Mouse (Mus musculus): ENCODE data around the gene 2610301B20Rik. TPM values are rescaled to one million over a fixed set of nuclear protein-coding genes. Genes with fewer than 3 reads are reported as not detected.
"Not testable (repeated sequence)": the region's sequence is repeated elsewhere in the genome, so short reads cannot be mapped to it uniquely, and the experiment has no call there.

Gene 2610301B20Rik
- 30.8 and 32.4 TPM in 2 replicates for polyA plus RNA-seq (2016; fragmentation: Nextera tagmentation; extraction: Ambion mirVana)

- DNase-seq (ENCODE audit: low spot score), result peak; percentile 95
- Histone ChIP-seq H3K4me1 (peaks cover 12% of the 10 kb centered on the region), H3K4me3 (peak within 1 kb of the TSS; percentile 90), H3K27ac (replicated peaks) (peak within 1 kb of the TSS; percentile 96), H3K27me3 (replicated peaks; ENCODE audit: low read depth, poor library complexity, severe bottlenecking) (no peaks in the 10 kb centered on the region), H3K36me3 (replicated peaks) (peaks cover 3% of the 10 kb centered on the region), H3K9me3 (no peaks in the 10 kb centered on the region)
- under 1% methylated on average over 68 of the region's 68 CpGs for WGBS
Measured at GRCm38 (mm10) chr4:10873920-10874665, at the start of gene 2610301B20Rik. Gene 2610301B20Rik (plus strand): TSS chr4:10874498.

- H3K36me3 ChIP-seq (replicated peaks), result no peaks in the 10 kb centered on the region
- H3K27ac ChIP-seq (replicated peaks), result no peak overlapping the region
- no peak overlapping the region for H3K4me3 ChIP-seq
- no peak for DNase-seq (ENCODE audit: low spot score)
- H3K4me1 ChIP-seq, result no peaks in the 10 kb centered on the region
- no peaks in the 10 kb centered on the region for H3K9me3 ChIP-seq
- no peaks in the 10 kb centered on the region for H3K27me3 ChIP-seq (replicated peaks; ENCODE audit: low read depth, poor library complexity, severe bottlenecking)
- 93% methylated on average over 1 of the region's 1 CpGs for WGBS
Measured at GRCm38 (mm10) chr4:10833273-10833672, 41.0 kb upstream of the 2610301B20Rik start.

GRCm38 (mm10) chr4:10835252-10836051, 38.8 kb upstream of the 2610301B20Rik start:
- DNase-seq (ENCODE audit: low spot score), result peak; percentile 40
- WGBS, result 75% methylated on average over 6 of the region's 6 CpGs
- H3K4me1 ChIP-seq, result no peaks in the 10 kb centered on the region
- H3K27ac ChIP-seq (replicated peaks), result no peak overlapping the region
- H3K36me3 ChIP-seq (replicated peaks), result no peaks in the 10 kb centered on the region
- H3K9me3 ChIP-seq, result no peaks in the 10 kb centered on the region
- H3K27me3 ChIP-seq (replicated peaks; ENCODE audit: low read depth, poor library complexity, severe bottlenecking), result no peaks in the 10 kb centered on the region
- no peak overlapping the region for H3K4me3 ChIP-seq

GRCm38 (mm10) chr4:10845848-10846247, 28.4 kb upstream of the 2610301B20Rik start:
- H3K4me3 ChIP-seq, result no peak overlapping the region
- no peaks in the 10 kb centered on the region for H3K36me3 ChIP-seq (replicated peaks)
- no peaks in the 10 kb centered on the region for H3K4me1 ChIP-seq
- 86% methylated on average over 7 of the region's 7 CpGs for WGBS
- no peaks in the 10 kb centered on the region for H3K27me3 ChIP-seq (replicated peaks; ENCODE audit: low read depth, poor library complexity, severe bottlenecking)
- no peak for DNase-seq (ENCODE audit: low spot score)
- H3K9me3 ChIP-seq, result no peaks in the 10 kb centered on the region
- no peak overlapping the region for H3K27ac ChIP-seq (replicated peaks)

- Histone ChIP-seq H3K4me1 (no peaks in the 10 kb centered on the region), H3K4me3 (no peak overlapping the region), H3K27me3 (replicated peaks; ENCODE audit: low read depth, poor library complexity, severe bottlenecking) (no peaks in the 10 kb centered on the region), H3K9me3 (no peaks in the 10 kb centered on the region), H3K27ac (replicated peaks) (no peak overlapping the region), H3K36me3 (replicated peaks) (no peaks in the 10 kb centered on the region)
- DNase-seq (ENCODE audit: low spot score), result no peak
- WGBS, result 77% methylated on average over 7 of the region's 7 CpGs
Measured at GRCm38 (mm10) chr4:10849812-10850211, 24.5 kb upstream of the 2610301B20Rik start.

GRCm38 (mm10) chr4:10851013-10851412, 23.3 kb upstream of the 2610301B20Rik start:
- Histone ChIP-seq H3K27me3 (replicated peaks; ENCODE audit: low read depth, poor library complexity, severe bottlenecking) (no peaks in the 10 kb centered on the region), H3K4me1 (no peaks in the 10 kb centered on the region), H3K27ac (replicated peaks) (no peak overlapping the region), H3K4me3 (no peak overlapping the region), H3K9me3 (no peaks in the 10 kb centered on the region), H3K36me3 (replicated peaks) (no peaks in the 10 kb centered on the region)
- WGBS, result 85% methylated on average over 5 of the region's 5 CpGs
- no peak for DNase-seq (ENCODE audit: low spot score)

GRCm38 (mm10) chr4:10859174-10859573, 15.1 kb upstream of the 2610301B20Rik start:
- peaks cover 4% of the 10 kb centered on the region; the same call in 1 of the 2 replicates for H3K4me1 ChIP-seq
- no peaks in the 10 kb centered on the region for H3K9me3 ChIP-seq
- H3K27me3 ChIP-seq (replicated peaks; ENCODE audit: low read depth, poor library complexity, severe bottlenecking), result no peaks in the 10 kb centered on the region
- no peaks in the 10 kb centered on the region for H3K36me3 ChIP-seq (replicated peaks)
- H3K27ac ChIP-seq (replicated peaks), result no peak overlapping the region
- DNase-seq (ENCODE audit: low spot score), result no peak
- no peak overlapping the region for H3K4me3 ChIP-seq

GRCm38 (mm10) chr4:10859911-10860581, 14.3 kb upstream of the 2610301B20Rik start:
- Histone ChIP-seq H3K36me3 (replicated peaks) (no peaks in the 10 kb centered on the region), H3K27me3 (replicated peaks; ENCODE audit: low read depth, poor library complexity, severe bottlenecking) (no peaks in the 10 kb centered on the region), H3K27ac (replicated peaks) (no peak overlapping the region), H3K4me1 (peaks cover 4% of the 10 kb centered on the region; the same call in 1 of the 2 replicates), H3K4me3 (peak overlapping the region; percentile 29; the same call in 1 of the 2 replicates), H3K9me3 (no peaks in the 10 kb centered on the region)
- peak; percentile 24 for DNase-seq (ENCODE audit: low spot score)
- WGBS, result 46% methylated on average over 12 of the region's 12 CpGs

GRCm38 (mm10) chr4:10860825-10861224, 13.5 kb upstream of the 2610301B20Rik start:
- no peak for DNase-seq (ENCODE audit: low spot score)
- no peaks in the 10 kb centered on the region for H3K27me3 ChIP-seq (replicated peaks; ENCODE audit: low read depth, poor library complexity, severe bottlenecking)
- no peak overlapping the region for H3K4me3 ChIP-seq
- H3K4me1 ChIP-seq, result peaks cover 4% of the 10 kb centered on the region; the same call in 1 of the 2 replicates
- H3K9me3 ChIP-seq, result no peaks in the 10 kb centered on the region
- H3K27ac ChIP-seq (replicated peaks), result no peak overlapping the region
- H3K36me3 ChIP-seq (replicated peaks), result no peaks in the 10 kb centered on the region
- WGBS, result 85% methylated on average over 3 of the region's 3 CpGs

GRCm38 (mm10) chr4:10862882-10863281, 11.4 kb upstream of the 2610301B20Rik start:
- 93% methylated on average over 2 of the region's 2 CpGs for WGBS
- not testable (repeated sequence) for H3K27ac ChIP-seq (replicated peaks); H3K36me3 ChIP-seq (replicated peaks); H3K27me3 ChIP-seq (replicated peaks; ENCODE audit: low read depth, poor library complexity, severe bottlenecking); H3K9me3 ChIP-seq; H3K4me1 ChIP-seq; DNase-seq (ENCODE audit: low spot score); H3K4me3 ChIP-seq

- 82% methylated on average over 5 of the region's 5 CpGs for WGBS
- Histone ChIP-seq H3K4me1 (peaks cover 12% of the 10 kb centered on the region), H3K36me3 (replicated peaks) (no peaks in the 10 kb centered on the region), H3K9me3 (no peaks in the 10 kb centered on the region), H3K4me3 (no peak overlapping the region), H3K27me3 (replicated peaks; ENCODE audit: low read depth, poor library complexity, severe bottlenecking) (no peaks in the 10 kb centered on the region), H3K27ac (replicated peaks) (no peak overlapping the region)
- DNase-seq (ENCODE audit: low spot score), result no peak
Measured at GRCm38 (mm10) chr4:10872231-10872630, 2.1 kb upstream of the 2610301B20Rik start.

GRCm38 (mm10) chr4:10872685-10873539, 1.4 kb upstream of the 2610301B20Rik start:
- Histone ChIP-seq H3K36me3 (replicated peaks) (no peaks in the 10 kb centered on the region), H3K9me3 (no peaks in the 10 kb centered on the region), H3K27me3 (replicated peaks; ENCODE audit: low read depth, poor library complexity, severe bottlenecking) (no peaks in the 10 kb centered on the region), H3K4me3 (peak overlapping the region; percentile 90), H3K27ac (replicated peaks) (peak overlapping the region; percentile 96; the same call in 1 of the 2 replicates), H3K4me1 (peaks cover 12% of the 10 kb centered on the region)
- DNase-seq (ENCODE audit: low spot score), result peak; percentile 19
- 34% methylated on average over 16 of the region's 16 CpGs for WGBS
